Mouse (Mus musculus) liver, embryonic 11.5 days (tissue): ENCODE results near the gene Gm21731. TPM values are rescaled to one million over a fixed set of nuclear protein-coding genes. Genes with fewer than 3 reads are reported as not detected.
"Not testable (repeated sequence)": the region's sequence is repeated elsewhere in the genome, so short reads cannot be mapped to it uniquely, and the experiment has no call there.

ENCODE experiments used
- ATAC-seq: fragments of 200-750 bp; cut with Nextera tagmentation; replicated peaks from 2 replicates; pipeline ENCODE4 v1.8.0; 2017; ENCODE audit warnings: moderate number of reproducible peaks, mild to moderate bottlenecking, moderate TSS enrichment, moderate library complexity; ENCODE audit not compliant: low FRiP score
- DNase-seq: peaks from one replicate; pipeline ENCODE4 v3.0.0-alpha.2; 2017; ENCODE audit warnings: low spot score
- H3K27ac ChIP-seq: fragments of 300-500 bp; sonication (generic); 2 replicates; pipeline ENCODE4 v1.5.1; 2014; ENCODE audit warnings: mild to moderate bottlenecking, low read depth, low read length, control low read depth
- H3K27me3 ChIP-seq: fragments of 300-500 bp; sonication (generic); replicated peaks from 2 replicates; pipeline ENCODE4 v1.6.1; 2014; ENCODE audit warnings: low read length, mixed read lengths; ENCODE audit not compliant: control insufficient read depth, insufficient read depth
- H3K36me3 ChIP-seq: fragments of 300-500 bp; sonication (generic); 2 replicates; pipeline ENCODE4 v1.6.1; 2014; ENCODE audit warnings: mild to moderate bottlenecking, low read length, moderate library complexity, mixed read lengths; ENCODE audit not compliant: control insufficient read depth, insufficient read depth
- H3K4me1 ChIP-seq: fragments of 300-500 bp; sonication (generic); replicated peaks from 2 replicates; pipeline ENCODE4 v1.6.1; 2014; ENCODE audit warnings: low read length, mixed read lengths; ENCODE audit not compliant: control insufficient read depth, insufficient read depth
- H3K4me2 ChIP-seq: fragments of 300-500 bp; sonication (generic); 2 replicates; pipeline ENCODE4 v1.6.1; 2014; ENCODE audit warnings: mild to moderate bottlenecking, control low read depth, moderate library complexity
- H3K4me3 ChIP-seq: fragments of 300-500 bp; sonication (generic); 2 replicates; pipeline ENCODE4 v1.5.1; 2014; ENCODE audit warnings: low read depth, low read length, control low read depth
- H3K9ac ChIP-seq: fragments of 300-500 bp; sonication (generic); 2 replicates; pipeline ENCODE4 v1.6.1; 2014; ENCODE audit warnings: low read depth, low read length, control low read depth
- H3K9me3 ChIP-seq: fragments of 300-500 bp; sonication (generic); 2 replicates; pipeline ENCODE4 v1.6.1; 2016; ENCODE audit warnings: low read length, inconsistent platforms, mixed read lengths; ENCODE audit not compliant: control insufficient read depth
- WGBS: fragments of 180-500 bp; shearing (Covaris S2); extraction: QIAGEN DNeasy Blood & Tissue Kit; methylation state at CpG from one replicate; pipeline ENCODE4 v1.1.7; 2014; 5-methylcytosine and 5-hydroxymethylcytosine counted together
- polyA plus RNA-seq: library from polyadenylated mRNA; unstranded; fragments of >200 nt; fragmentation: Nextera tagmentation; extraction: Ambion mirVana; gene quantifications from 2 replicates; pipeline ENCODE4 v1.2.1, GENCODE M21; 2014

Gene Gm21731
- polyA plus RNA-seq, 1 experiment from 2014 or later, result not detected

GRCm38 (mm10) chr13:120258817-120259658 lies 20.1 kb downstream of the Gm21731 start:
- H3K9ac ChIP-seq, H3K4me2 ChIP-seq, H3K36me3 ChIP-seq, ATAC-seq, DNase-seq, H3K4me3 ChIP-seq, H3K4me1 ChIP-seq, H3K27me3 ChIP-seq, H3K9me3 ChIP-seq, H3K27ac ChIP-seq: not testable (repeated sequence)
- 81% methylated on average over 3 of the region's 3 CpGs for WGBS

- not testable (repeated sequence) for ATAC-seq, DNase-seq, H3K4me3 ChIP-seq, H3K36me3 ChIP-seq, H3K9me3 ChIP-seq, H3K27ac ChIP-seq, H3K4me2 ChIP-seq, H3K4me1 ChIP-seq, H3K9ac ChIP-seq, H3K27me3 ChIP-seq
- WGBS, result 76% methylated on average over 3 of the region's 3 CpGs
Observed at GRCm38 (mm10) chr13:120259718-120260117, 20.8 kb downstream of the Gm21731 start.

GRCm38 (mm10) chr13:120262870-120263269 lies 24.0 kb downstream of the Gm21731 start, which contains the start of gene AF067061:
AF067061 (plus strand) TSS chr13:120263114.
- not testable (repeated sequence) for H3K9me3 ChIP-seq, H3K4me1 ChIP-seq, H3K27me3 ChIP-seq, H3K4me2 ChIP-seq, H3K4me3 ChIP-seq, H3K27ac ChIP-seq, H3K9ac ChIP-seq, H3K36me3 ChIP-seq, ATAC-seq, DNase-seq
- 78% methylated on average over 2 of the region's 2 CpGs for WGBS

- not testable (repeated sequence) for H3K4me3 ChIP-seq, H3K27me3 ChIP-seq, H3K27ac ChIP-seq, ATAC-seq, H3K9me3 ChIP-seq, H3K4me1 ChIP-seq, H3K4me2 ChIP-seq, H3K9ac ChIP-seq, H3K36me3 ChIP-seq, DNase-seq
- WGBS, result 37% methylated on average over 2 of the region's 2 CpGs
Observed at GRCm38 (mm10) chr13:120277837-120278236, 38.9 kb downstream of the Gm21731 start.

- ATAC-seq, result no peak
- H3K9me3 ChIP-seq, result no peaks in the 10 kb centered on the region
- no peak overlapping the region for H3K27ac ChIP-seq
- DNase-seq, result no peak
- no peaks in the 10 kb centered on the region for H3K4me1 ChIP-seq
- 82% methylated on average over 9 of the region's 9 CpGs for WGBS
- H3K4me2 ChIP-seq, result no peak overlapping the region
- H3K27me3 ChIP-seq, result no peaks in the 10 kb centered on the region
- H3K36me3 ChIP-seq, result no peaks in the 10 kb centered on the region
- no peak overlapping the region for H3K4me3 ChIP-seq
- no peak overlapping the region for H3K9ac ChIP-seq
Observed at GRCm38 (mm10) chr13:120278784-120279183, 39.9 kb downstream of the Gm21731 start.

Other genes starting within 250 kb of the Gm21731 start
- gene Gm36079, start 212.1 kb upstream of the Gm21731 start, polyA plus RNA-seq, result not detected in 2 replicates
- not detected in 2 replicates for gene Gm21188, start 186.9 kb upstream of the Gm21731 start, polyA plus RNA-seq
- gene Gm20767, start 98.9 kb upstream of the Gm21731 start, polyA plus RNA-seq, result not detected in 2 replicates
- not detected in 2 replicates for gene Gm21818, start 66.7 kb upstream of the Gm21731 start, polyA plus RNA-seq
- gene Gm21762, start 23.2 kb upstream of the Gm21731 start, polyA plus RNA-seq, result not detected in 2 replicates
- gene AF067061, start 24.0 kb downstream of the Gm21731 start, polyA plus RNA-seq, result not detected in 2 replicates
- 0.22 and 0.40 TPM in 2 replicates for gene BC147527, start 61.3 kb downstream of the Gm21731 start, polyA plus RNA-seq
- gene Tcstv3, start 77.8 kb downstream of the Gm21731 start, polyA plus RNA-seq, result not detected in 2 replicates